Mouse (Mus musculus) ES-Bruce4 (cell line): ENCODE data around the gene Tlnrd1.
A peak's percentile ranks its signal among the peaks of the same experiment; 100 is the strongest.

Experiments
- CTCF ChIP-seq: IDR thresholded peaks from one replicate; pipeline ENCODE4 v1.8.1; 2011; ENCODE audit warnings: low read depth, low read length
- EP300 ChIP-seq: IDR thresholded peaks from 2 replicates; pipeline ENCODE4 v1.6.1; 2011; ENCODE audit warnings: low read depth, low read length; ENCODE audit not compliant: insufficient read depth
- POLR2A ChIP-seq: IDR thresholded peaks from one replicate; pipeline ENCODE4 v1.8.1; 2011; ENCODE audit warnings: low read length; ENCODE audit not compliant: insufficient read depth

- TF ChIP-seq CTCF (no peak), POLR2A (no peak), EP300 (0 out of 2 replicates have a peak, but pooled peaks have one; percentile 10)
These were observed 18.4 kb upstream of the Tlnrd1 start for GRCm38 (mm10) chr7:83902296-83903145.
